Mouse (Mus musculus): ENCODE measurements around the gene Cdkal1. TPM values are rescaled to one million over a fixed set of nuclear protein-coding genes. Genes with fewer than 3 reads are reported as not detected.

Gene Cdkal1
- polyA plus RNA-seq, 1 experiment = 4.4 TPM

GRCm38 (mm10) chr13:29196798-29197498 is 658.5 kb downstream of the Cdkal1 start:
- WGBS = 79% methylated on average over 9 of the region's 9 CpGs
- Histone ChIP-seq H3K27me3 (replicated peaks; ENCODE audit: control insufficient read depth, insufficient read depth, low read length) (no peaks in the 10 kb centered on the region), H3K27ac (ENCODE audit: insufficient read depth, low read depth, low read length) (no peak overlapping the region), H3K36me3 (ENCODE audit: control insufficient read depth, insufficient read depth, low read length) (no peaks in the 10 kb centered on the region), H3K4me3 (ENCODE audit: insufficient read depth, low read depth, low read length) (no peak overlapping the region), H3K4me1 (ENCODE audit: control insufficient read depth, insufficient read depth, low read length) (no peaks in the 10 kb centered on the region)
- TF ChIP-seq CTCF (conservative IDR thresholded peaks at IDR 0.05; ENCODE audit: insufficient read depth, insufficient read length, low read depth, low read length) (no peak), POLR2A (IDR thresholded peaks at IDR 0.05; ENCODE audit: low read depth, low read length) (no peak)
- no peak for DNase-seq

GRCm38 (mm10) chr13:29195722-29196121 is 659.8 kb downstream of the Cdkal1 start:
- TF ChIP-seq CTCF (conservative IDR thresholded peaks at IDR 0.05; ENCODE audit: insufficient read depth, insufficient read length, low read depth, low read length) (no peak), POLR2A (IDR thresholded peaks at IDR 0.05; ENCODE audit: low read depth, low read length) (no peak)
- Histone ChIP-seq H3K36me3 (ENCODE audit: control insufficient read depth, insufficient read depth, low read length) (no peaks in the 10 kb centered on the region), H3K27ac (ENCODE audit: insufficient read depth, low read depth, low read length) (no peak overlapping the region), H3K4me3 (ENCODE audit: insufficient read depth, low read depth, low read length) (no peak overlapping the region), H3K4me1 (ENCODE audit: control insufficient read depth, insufficient read depth, low read length) (no peaks in the 10 kb centered on the region), H3K27me3 (replicated peaks; ENCODE audit: control insufficient read depth, insufficient read depth, low read length) (no peaks in the 10 kb centered on the region)
- 55% methylated on average over 4 of the region's 4 CpGs for WGBS
- no peak for DNase-seq

- TF ChIP-seq CTCF (conservative IDR thresholded peaks at IDR 0.05; ENCODE audit: insufficient read depth, insufficient read length, low read depth, low read length) = no peak
- no peak for TF ChIP-seq POLR2A (IDR thresholded peaks at IDR 0.05; ENCODE audit: low read depth, low read length)
- 77% methylated on average over 4 of the region's 4 CpGs for WGBS
- DNase-seq = no peak
- no peaks in the 10 kb centered on the region for H3K4me1 ChIP-seq (ENCODE audit: control insufficient read depth, insufficient read depth, low read length)
- no peak overlapping the region for H3K27ac ChIP-seq (ENCODE audit: insufficient read depth, low read depth, low read length)
- no peak overlapping the region for H3K4me3 ChIP-seq (ENCODE audit: insufficient read depth, low read depth, low read length)
- no peaks in the 10 kb centered on the region for H3K36me3 ChIP-seq (ENCODE audit: control insufficient read depth, insufficient read depth, low read length)
- H3K27me3 ChIP-seq (replicated peaks; ENCODE audit: control insufficient read depth, insufficient read depth, low read length) = no peaks in the 10 kb centered on the region
Measured at GRCm38 (mm10) chr13:29194946-29195345, 660.5 kb downstream of the Cdkal1 start.

- WGBS = 65% methylated on average over 3 of the region's 3 CpGs
- H3K27ac ChIP-seq (ENCODE audit: insufficient read depth, low read depth, low read length) = no peak overlapping the region
- TF ChIP-seq CTCF (conservative IDR thresholded peaks at IDR 0.05; ENCODE audit: insufficient read depth, insufficient read length, low read depth, low read length) (no peak), POLR2A (IDR thresholded peaks at IDR 0.05; ENCODE audit: low read depth, low read length) (no peak)
- no peak for DNase-seq
- no peaks in the 10 kb centered on the region for H3K36me3 ChIP-seq (ENCODE audit: control insufficient read depth, insufficient read depth, low read length)
- H3K4me1 ChIP-seq (ENCODE audit: control insufficient read depth, insufficient read depth, low read length) = no peaks in the 10 kb centered on the region
- H3K4me3 ChIP-seq (ENCODE audit: insufficient read depth, low read depth, low read length) = no peak overlapping the region
- no peaks in the 10 kb centered on the region for H3K27me3 ChIP-seq (replicated peaks; ENCODE audit: control insufficient read depth, insufficient read depth, low read length)
Measured at GRCm38 (mm10) chr13:29192697-29193096, 662.8 kb downstream of the Cdkal1 start.

- H3K27ac ChIP-seq (ENCODE audit: insufficient read depth, low read depth, low read length) = no peak overlapping the region
- H3K4me1 ChIP-seq (ENCODE audit: control insufficient read depth, insufficient read depth, low read length) = no peaks in the 10 kb centered on the region
- 89% methylated on average over 7 of the region's 7 CpGs for WGBS
- TF ChIP-seq POLR2A (IDR thresholded peaks at IDR 0.05; ENCODE audit: low read depth, low read length) (no peak), CTCF (conservative IDR thresholded peaks at IDR 0.05; ENCODE audit: insufficient read depth, insufficient read length, low read depth, low read length) (no peak)
- no peak overlapping the region for H3K4me3 ChIP-seq (ENCODE audit: insufficient read depth, low read depth, low read length)
- no peak for DNase-seq
- no peaks in the 10 kb centered on the region for H3K36me3 ChIP-seq (ENCODE audit: control insufficient read depth, insufficient read depth, low read length)
- no peaks in the 10 kb centered on the region for H3K27me3 ChIP-seq (replicated peaks; ENCODE audit: control insufficient read depth, insufficient read depth, low read length)
Measured at GRCm38 (mm10) chr13:29190548-29190947, 664.9 kb downstream of the Cdkal1 start.

- Histone ChIP-seq H3K4me3 (ENCODE audit: insufficient read depth, low read depth, low read length) (no peak overlapping the region), H3K27me3 (replicated peaks; ENCODE audit: control insufficient read depth, insufficient read depth, low read length) (no peaks in the 10 kb centered on the region), H3K36me3 (ENCODE audit: control insufficient read depth, insufficient read depth, low read length) (no peaks in the 10 kb centered on the region), H3K4me1 (ENCODE audit: control insufficient read depth, insufficient read depth, low read length) (no peaks in the 10 kb centered on the region), H3K27ac (ENCODE audit: insufficient read depth, low read depth, low read length) (no peak overlapping the region)
- TF ChIP-seq CTCF (conservative IDR thresholded peaks at IDR 0.05; ENCODE audit: insufficient read depth, insufficient read length, low read depth, low read length) = no peak
- no peak for TF ChIP-seq POLR2A (IDR thresholded peaks at IDR 0.05; ENCODE audit: low read depth, low read length)
- WGBS = 80% methylated on average over 5 of the region's 5 CpGs
- DNase-seq = no peak
Measured at GRCm38 (mm10) chr13:29186748-29187147, 668.7 kb downstream of the Cdkal1 start.

GRCm38 (mm10) chr13:29185545-29185944 is 669.9 kb downstream of the Cdkal1 start:
- no peak overlapping the region for H3K4me3 ChIP-seq (ENCODE audit: insufficient read depth, low read depth, low read length)
- no peak overlapping the region for H3K27ac ChIP-seq (ENCODE audit: insufficient read depth, low read depth, low read length)
- no peak for DNase-seq
- WGBS = 58% methylated on average over 4 of the region's 4 CpGs
- TF ChIP-seq POLR2A (IDR thresholded peaks at IDR 0.05; ENCODE audit: low read depth, low read length) (no peak), CTCF (conservative IDR thresholded peaks at IDR 0.05; ENCODE audit: insufficient read depth, insufficient read length, low read depth, low read length) (no peak)
- H3K27me3 ChIP-seq (replicated peaks; ENCODE audit: control insufficient read depth, insufficient read depth, low read length) = no peaks in the 10 kb centered on the region
- H3K4me1 ChIP-seq (ENCODE audit: control insufficient read depth, insufficient read depth, low read length) = no peaks in the 10 kb centered on the region
- no peaks in the 10 kb centered on the region for H3K36me3 ChIP-seq (ENCODE audit: control insufficient read depth, insufficient read depth, low read length)
